Mouse (Mus musculus) midbrain, embryonic 15.5 days (tissue): ENCODE measurements around the gene Il1b. TPM values are rescaled to one million over a fixed set of nuclear protein-coding genes. Genes with fewer than 3 reads are reported as not detected.

ENCODE experiments used
- ATAC-seq: fragments of 200-750 bp; cut with Nextera tagmentation; replicated peaks from 2 replicates; pipeline ENCODE4 v1.8.0; 2017; ENCODE audit warnings: moderate TSS enrichment
- H3K27ac ChIP-seq: fragments of 300-500 bp; sonication (generic); 2 replicates; pipeline ENCODE4 v1.5.1; 2015; ENCODE audit warnings: mild to moderate bottlenecking, inconsistent platforms
- H3K27me3 ChIP-seq: fragments of 300-500 bp; sonication (generic); replicated peaks from 2 replicates; pipeline ENCODE4 v1.6.1; 2015; ENCODE audit warnings: inconsistent platforms
- H3K36me3 ChIP-seq: fragments of 300-500 bp; sonication (generic); replicated peaks from 2 replicates; pipeline ENCODE4 v1.6.1; 2015; ENCODE audit warnings: inconsistent platforms
- H3K4me1 ChIP-seq: fragments of 300-500 bp; sonication (generic); 2 replicates; pipeline ENCODE4 v1.6.1; 2015; ENCODE audit warnings: inconsistent platforms
- H3K4me2 ChIP-seq: fragments of 300-500 bp; sonication (generic); 2 replicates; pipeline ENCODE4 v1.6.1; 2015; ENCODE audit warnings: inconsistent platforms, mild to moderate bottlenecking, moderate library complexity
- H3K4me3 ChIP-seq: fragments of 300-500 bp; sonication (generic); 2 replicates; pipeline ENCODE4 v1.5.1; 2015; ENCODE audit warnings: mild to moderate bottlenecking, inconsistent platforms
- H3K9ac ChIP-seq: fragments of 300-500 bp; sonication (generic); 2 replicates; pipeline ENCODE4 v1.6.1; 2015; ENCODE audit warnings: mild to moderate bottlenecking, inconsistent platforms
- H3K9me3 ChIP-seq: fragments of 300-500 bp; sonication (generic); 2 replicates; pipeline ENCODE4 v1.6.1; 2016; ENCODE audit warnings: inconsistent platforms
- WGBS: fragments of 180-500 bp; shearing (Covaris S2); methylation state at CpG from one replicate; pipeline ENCODE4 v1.1.7; 2015; ENCODE audit warnings: mixed read lengths; 5-methylcytosine and 5-hydroxymethylcytosine counted together
- polyA plus RNA-seq: library from polyadenylated mRNA; unstranded; fragments of >200 nt; fragmentation: Nextera tagmentation; extraction: Ambion mirVana; gene quantifications from 2 replicates; pipeline ENCODE4 v1.2.1, GENCODE M21; 2015

The Il1b gene
- polyA plus RNA-seq, 1 experiment from 2014 or later = not detected

- Histone ChIP-seq H3K4me2 (no peak overlapping the region), H3K27ac (no peak overlapping the region), H3K9me3 (no peaks in the 10 kb centered on the region), H3K36me3 (no peaks in the 10 kb centered on the region), H3K4me3 (no peak overlapping the region), H3K4me1 (no peaks in the 10 kb centered on the region), H3K27me3 (no peaks in the 10 kb centered on the region), H3K9ac (no peak overlapping the region)
- 87% methylated on average over 3 of the region's 3 CpGs for WGBS
- no peak for ATAC-seq
These were observed 9.9 kb downstream of the Il1b start for GRCm38 (mm10) chr2:129360975-129361560.

DNA sequence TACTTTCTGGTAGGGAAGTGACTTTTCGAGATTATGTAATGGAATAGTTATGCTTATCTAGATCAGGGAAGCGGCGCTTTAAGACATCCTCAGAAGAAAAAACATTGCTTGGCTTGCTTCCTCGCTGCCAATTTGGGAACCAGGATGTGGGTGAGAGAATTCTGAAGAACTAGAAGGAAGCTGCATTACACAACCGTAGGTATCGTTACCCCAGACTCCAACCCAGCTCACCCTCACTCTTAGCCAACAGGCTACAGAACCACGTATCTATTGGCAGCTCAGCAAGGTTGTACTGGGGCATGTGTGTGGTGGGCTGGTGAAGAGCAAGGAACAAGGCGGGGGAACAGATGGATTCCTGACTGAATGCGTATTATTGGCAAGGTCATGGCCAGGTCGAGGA is 10.7 kb downstream of the Il1b start:
- H3K4me2 ChIP-seq = no peak overlapping the region
- 91% methylated on average over 10 of the region's 10 CpGs for WGBS
- no peak overlapping the region for H3K27ac ChIP-seq
- ATAC-seq = no peak
- no peak overlapping the region for H3K9ac ChIP-seq
- no peaks in the 10 kb centered on the region for H3K27me3 ChIP-seq
- no peak overlapping the region for H3K4me3 ChIP-seq
- no peaks in the 10 kb centered on the region for H3K4me1 ChIP-seq
- H3K36me3 ChIP-seq = no peaks in the 10 kb centered on the region
- no peaks in the 10 kb centered on the region for H3K9me3 ChIP-seq

- ATAC-seq = no peak
- H3K27ac ChIP-seq = no peak overlapping the region
- H3K4me1 ChIP-seq = no peaks in the 10 kb centered on the region
- no peak overlapping the region for H3K9ac ChIP-seq
- no peaks in the 10 kb centered on the region for H3K9me3 ChIP-seq
- H3K27me3 ChIP-seq = no peaks in the 10 kb centered on the region
- WGBS = 74% methylated on average over 6 of the region's 6 CpGs
- H3K4me3 ChIP-seq = no peak overlapping the region
- no peaks in the 10 kb centered on the region for H3K36me3 ChIP-seq
- no peak overlapping the region for H3K4me2 ChIP-seq
These were observed 32.8 kb downstream of the Il1b start for GRCm38 (mm10) chr2:129338138-129338621.

DNA sequence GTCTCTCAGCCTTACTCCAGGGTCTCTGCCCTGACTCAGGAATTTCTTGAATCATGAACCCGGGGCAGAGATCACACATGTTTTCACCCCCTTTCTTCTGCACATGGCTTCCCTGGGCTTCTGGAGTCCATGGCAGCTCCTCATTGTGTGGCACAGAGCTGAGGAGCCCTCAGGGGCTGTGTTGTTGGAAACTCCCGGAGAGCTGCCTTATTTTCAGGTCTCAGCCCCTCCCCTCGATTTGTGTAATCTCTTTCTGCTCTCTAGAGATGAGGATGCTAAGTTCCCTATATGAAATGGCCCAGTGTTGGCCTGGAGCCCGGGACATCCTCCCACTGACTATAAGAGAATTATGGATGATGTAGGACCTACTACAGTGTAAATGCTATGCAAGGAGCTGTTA is 37.5 kb downstream of the Il1b start:
- no peaks in the 10 kb centered on the region for H3K27me3 ChIP-seq
- WGBS = 54% methylated on average over 4 of the region's 4 CpGs
- no peak overlapping the region for H3K4me2 ChIP-seq
- no peak overlapping the region for H3K4me3 ChIP-seq
- H3K9ac ChIP-seq = no peak overlapping the region
- H3K27ac ChIP-seq = no peak overlapping the region
- no peaks in the 10 kb centered on the region for H3K9me3 ChIP-seq
- ATAC-seq = no peak
- no peaks in the 10 kb centered on the region for H3K4me1 ChIP-seq
- no peaks in the 10 kb centered on the region for H3K36me3 ChIP-seq

- no peak overlapping the region for H3K4me3 ChIP-seq
- no peak overlapping the region for H3K4me2 ChIP-seq
- no peaks in the 10 kb centered on the region for H3K4me1 ChIP-seq
- no peaks in the 10 kb centered on the region for H3K36me3 ChIP-seq
- ATAC-seq = no peak
- WGBS = 91% methylated on average over 13 of the region's 13 CpGs
- H3K9me3 ChIP-seq = no peaks in the 10 kb centered on the region
- no peak overlapping the region for H3K9ac ChIP-seq
- no peak overlapping the region for H3K27ac ChIP-seq
- no peaks in the 10 kb centered on the region for H3K27me3 ChIP-seq
These were observed 40.4 kb downstream of the Il1b start for GRCm38 (mm10) chr2:129330540-129330939.

DNA sequence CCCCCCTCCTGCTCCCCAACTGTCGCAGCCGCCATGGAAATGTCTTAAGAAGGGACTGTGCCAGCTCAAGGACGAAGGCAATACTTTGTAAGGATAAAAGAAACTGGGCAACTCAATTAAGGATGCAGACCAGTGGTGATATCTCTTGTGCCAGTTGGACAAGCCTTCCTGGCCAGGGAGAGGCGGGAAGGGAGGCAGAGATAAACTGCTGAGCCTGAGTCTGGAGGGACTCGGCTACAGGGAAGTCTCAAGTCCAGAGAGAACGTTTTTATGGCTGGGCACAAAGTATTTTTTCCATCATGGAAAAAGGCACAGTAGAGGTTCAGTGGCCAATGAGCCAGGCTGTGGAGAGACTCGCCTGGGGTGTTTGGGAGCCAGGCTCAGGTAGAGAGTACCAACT is 40.9 kb downstream of the Il1b start:
- no peak overlapping the region for H3K27ac ChIP-seq
- H3K36me3 ChIP-seq = no peaks in the 10 kb centered on the region
- no peak overlapping the region for H3K9ac ChIP-seq
- 73% methylated on average over 7 of the region's 7 CpGs for WGBS
- no peak overlapping the region for H3K4me3 ChIP-seq
- no peak for ATAC-seq
- H3K9me3 ChIP-seq = no peaks in the 10 kb centered on the region
- H3K4me1 ChIP-seq = no peaks in the 10 kb centered on the region
- no peak overlapping the region for H3K4me2 ChIP-seq
- H3K27me3 ChIP-seq = no peaks in the 10 kb centered on the region

DNA sequence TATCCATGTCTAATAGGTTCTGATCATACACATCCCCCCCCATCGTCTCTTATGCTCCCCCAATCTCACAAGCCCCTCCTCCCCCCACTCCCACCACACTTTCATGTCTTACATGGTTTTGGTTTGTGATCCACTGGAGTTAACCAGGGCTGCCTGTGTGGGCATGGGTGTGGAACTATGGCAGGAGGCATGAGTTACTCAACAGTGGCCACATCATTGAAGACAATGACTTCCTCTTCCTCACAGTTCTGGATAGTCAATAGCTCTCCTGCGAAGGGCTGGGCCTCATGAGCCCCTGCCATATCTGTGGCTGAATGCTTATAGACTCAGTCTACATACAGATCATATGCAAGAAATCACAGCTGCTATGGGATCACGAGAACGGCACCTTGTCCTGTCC is 42.7 kb downstream of the Il1b start:
- no peak for ATAC-seq
- Histone ChIP-seq H3K4me3 (no peak overlapping the region), H3K4me1 (no peaks in the 10 kb centered on the region), H3K27me3 (no peaks in the 10 kb centered on the region), H3K36me3 (no peaks in the 10 kb centered on the region), H3K4me2 (no peak overlapping the region), H3K9ac (no peak overlapping the region), H3K27ac (no peak overlapping the region), H3K9me3 (no peaks in the 10 kb centered on the region)
- 88% methylated on average over 4 of the region's 4 CpGs for WGBS

GRCm38 (mm10) chr2:129324216-129324615 is 46.7 kb downstream of the Il1b start:
- Histone ChIP-seq H3K4me1 (no peaks in the 10 kb centered on the region), H3K36me3 (no peaks in the 10 kb centered on the region), H3K9me3 (no peaks in the 10 kb centered on the region), H3K4me3 (no peak overlapping the region), H3K4me2 (no peak overlapping the region), H3K9ac (no peak overlapping the region), H3K27me3 (no peaks in the 10 kb centered on the region), H3K27ac (no peak overlapping the region)
- 84% methylated on average over 3 of the region's 3 CpGs for WGBS
- ATAC-seq = no peak

- Histone ChIP-seq H3K4me2 (no peak overlapping the region), H3K4me3 (no peak overlapping the region), H3K27ac (no peak overlapping the region), H3K4me1 (no peaks in the 10 kb centered on the region), H3K36me3 (no peaks in the 10 kb centered on the region), H3K27me3 (no peaks in the 10 kb centered on the region), H3K9ac (no peak overlapping the region), H3K9me3 (no peaks in the 10 kb centered on the region)
- 76% methylated on average over 1 of the region's 1 CpGs for WGBS
- no peak for ATAC-seq
These were observed 48.8 kb downstream of the Il1b start for GRCm38 (mm10) chr2:129322117-129322635.

DNA sequence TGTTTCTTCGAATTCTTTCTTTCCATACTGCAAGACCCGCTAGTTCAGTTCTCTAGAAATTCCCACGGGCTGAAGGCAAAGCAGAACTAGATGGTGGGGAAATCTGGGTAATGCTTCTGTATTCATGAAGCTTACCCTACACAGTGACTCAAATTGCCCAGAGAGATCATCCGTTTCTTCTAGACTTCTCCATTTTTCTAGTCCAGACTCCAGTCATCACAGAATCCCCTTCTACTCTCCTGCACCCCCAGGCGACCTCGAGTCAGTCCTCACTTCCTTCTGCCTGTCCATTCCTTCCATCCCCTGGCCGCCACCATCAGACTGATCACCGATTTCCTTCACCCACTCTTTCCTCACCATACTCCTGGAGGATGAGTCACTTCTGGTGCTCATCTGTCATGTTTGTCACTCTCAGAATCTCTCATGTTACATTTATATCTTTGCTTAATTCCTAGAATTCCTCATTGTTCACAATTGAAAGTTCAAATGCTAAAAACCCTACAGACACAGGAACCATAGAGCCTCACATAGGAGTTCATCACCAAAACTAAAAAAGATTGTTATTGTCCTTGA is 50.8 kb downstream of the Il1b start:
- Histone ChIP-seq H3K4me3 (no peak overlapping the region), H3K9me3 (no peaks in the 10 kb centered on the region), H3K27me3 (no peaks in the 10 kb centered on the region), H3K4me2 (no peak overlapping the region), H3K27ac (no peak overlapping the region), H3K9ac (no peak overlapping the region), H3K36me3 (no peaks in the 10 kb centered on the region), H3K4me1 (no peaks in the 10 kb centered on the region)
- no peak for ATAC-seq
- WGBS = 80% methylated on average over 8 of the region's 8 CpGs

- 85% methylated on average over 4 of the region's 4 CpGs for WGBS
- H3K9ac ChIP-seq = no peak overlapping the region
- H3K4me3 ChIP-seq = no peak overlapping the region
- no peaks in the 10 kb centered on the region for H3K36me3 ChIP-seq
- H3K4me1 ChIP-seq = no peaks in the 10 kb centered on the region
- no peak for ATAC-seq
- H3K27me3 ChIP-seq = no peaks in the 10 kb centered on the region
- H3K9me3 ChIP-seq = no peaks in the 10 kb centered on the region
- no peak overlapping the region for H3K4me2 ChIP-seq
- H3K27ac ChIP-seq = no peak overlapping the region
These were observed 55.1 kb downstream of the Il1b start for GRCm38 (mm10) chr2:129315831-129316230.

GRCm38 (mm10) chr2:129314880-129315279 is 56.1 kb downstream of the Il1b start:
- 80% methylated on average over 6 of the region's 6 CpGs for WGBS
- Histone ChIP-seq H3K9ac (no peak overlapping the region), H3K4me1 (no peaks in the 10 kb centered on the region), H3K36me3 (no peaks in the 10 kb centered on the region), H3K9me3 (no peaks in the 10 kb centered on the region), H3K27ac (no peak overlapping the region), H3K4me3 (no peak overlapping the region), H3K27me3 (no peaks in the 10 kb centered on the region), H3K4me2 (no peak overlapping the region)
- ATAC-seq = no peak
